Mouse (Mus musculus): Measurements from ENCODE around the gene Hlcs.

DNA sequence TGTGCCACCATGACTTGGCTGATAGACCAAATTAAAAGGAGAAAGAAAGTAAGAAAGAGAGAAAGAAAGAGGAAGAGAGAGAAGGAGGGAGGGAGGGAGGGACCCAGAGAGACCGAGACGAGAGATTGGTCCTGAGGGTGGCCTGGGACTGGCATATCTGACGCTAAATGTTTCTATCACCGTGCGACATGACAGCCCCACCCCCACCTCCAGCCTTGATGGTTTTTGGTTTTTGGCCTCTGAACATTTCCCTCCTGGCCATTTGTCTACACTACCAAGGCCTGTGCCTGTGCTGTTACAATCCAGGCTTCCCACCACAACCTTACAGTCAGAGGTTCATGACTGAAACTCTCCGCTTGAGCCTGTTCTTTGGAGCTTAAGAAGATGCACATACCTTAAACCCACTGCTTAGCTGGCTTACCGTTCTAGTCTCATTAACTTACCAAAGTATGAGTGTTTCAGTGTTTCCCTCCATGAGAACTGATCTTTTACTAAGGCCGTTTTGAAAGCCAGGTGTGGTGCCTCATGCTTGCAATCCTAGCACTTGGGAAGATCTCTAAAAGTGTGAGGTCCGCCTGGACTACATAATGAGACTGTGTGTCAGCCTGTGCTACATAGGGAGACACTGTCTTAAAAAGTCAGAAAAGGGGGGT, 18.0 kb upstream of the Hlcs start:
- TF ChIP-seq CTCF (IDR thresholded peaks at IDR 0.05; ENCODE audit: low read depth, low read length) (no peak), POLR2A (IDR thresholded peaks at IDR 0.05; ENCODE audit: borderline replicate concordance, low read depth, low read length) (no peak)

Data from bone marrow macrophage, adult 2 months (primary cell).